Mouse (Mus musculus): ENCODE measurements around the gene Slc2a8. TPM values are rescaled to one million over a fixed set of nuclear protein-coding genes. Genes with fewer than 3 reads are reported as not detected.

Slc2a8 gene
- polyA plus RNA-seq, 1 experiment = 48.4 TPM

GRCm38 (mm10) chr2:32965511-32966183 lies 16.2 kb downstream of the Slc2a8 start:
- TF ChIP-seq CTCF (IDR thresholded peaks at IDR 0.05; ENCODE audit: insufficient read depth, low read length) (no peak), POLR2A (IDR thresholded peaks at IDR 0.05; ENCODE audit: borderline replicate concordance, extremely low read depth, low read depth, low read length) (no peak)
- DNase-seq = no peak
- WGBS = 22% methylated on average over 7 of the region's 7 CpGs
- Histone ChIP-seq H3K4me1 (ENCODE audit: control insufficient read depth, insufficient read depth, low read length) (peaks cover 5% of the 10 kb centered on the region), H3K4me3 (replicated peaks; ENCODE audit: extremely low read depth, low read depth, low read length) (no peak overlapping the region)

- H3K4me1 ChIP-seq (ENCODE audit: control insufficient read depth, insufficient read depth, low read length) = peaks cover 5% of the 10 kb centered on the region
- H3K4me3 ChIP-seq (replicated peaks; ENCODE audit: extremely low read depth, low read depth, low read length) = no peak overlapping the region
- no peak for DNase-seq
- 49% methylated on average over 10 of the region's 10 CpGs for WGBS
- no peak for TF ChIP-seq CTCF (IDR thresholded peaks at IDR 0.05; ENCODE audit: insufficient read depth, low read length)
- TF ChIP-seq POLR2A (IDR thresholded peaks at IDR 0.05; ENCODE audit: borderline replicate concordance, extremely low read depth, low read depth, low read length) = no peak
Measured at GRCm38 (mm10) chr2:32964659-32965457, 17.0 kb downstream of the Slc2a8 start.

GRCm38 (mm10) chr2:32963981-32964380 lies 17.9 kb downstream of the Slc2a8 start:
- no peak overlapping the region for H3K4me3 ChIP-seq (replicated peaks; ENCODE audit: extremely low read depth, low read depth, low read length)
- peaks cover 5% of the 10 kb centered on the region for H3K4me1 ChIP-seq (ENCODE audit: control insufficient read depth, insufficient read depth, low read length)

GRCm38 (mm10) chr2:32963544-32963943 lies 18.3 kb downstream of the Slc2a8 start:
- TF ChIP-seq CTCF (IDR thresholded peaks at IDR 0.05; ENCODE audit: insufficient read depth, low read length) = no peak
- TF ChIP-seq POLR2A (IDR thresholded peaks at IDR 0.05; ENCODE audit: borderline replicate concordance, extremely low read depth, low read depth, low read length) = no peak
- no peak for DNase-seq
- Histone ChIP-seq H3K4me1 (ENCODE audit: control insufficient read depth, insufficient read depth, low read length) (peaks cover 5% of the 10 kb centered on the region), H3K4me3 (replicated peaks; ENCODE audit: extremely low read depth, low read depth, low read length) (no peak overlapping the region)
- 62% methylated on average over 4 of the region's 4 CpGs for WGBS

More at GRCm38 (mm10) chr2:32963981-32964380, 17.9 kb downstream of the Slc2a8 start:
- no peak for TF ChIP-seq POLR2A (IDR thresholded peaks at IDR 0.05; ENCODE audit: borderline replicate concordance, extremely low read depth, low read depth, low read length)
- TF ChIP-seq CTCF (IDR thresholded peaks at IDR 0.05; ENCODE audit: insufficient read depth, low read length) = no peak
- DNase-seq = no peak
- 85% methylated on average over 1 of the region's 1 CpGs for WGBS

- TF ChIP-seq CTCF (IDR thresholded peaks at IDR 0.05; ENCODE audit: insufficient read depth, low read length) (no peak), POLR2A (IDR thresholded peaks at IDR 0.05; ENCODE audit: borderline replicate concordance, extremely low read depth, low read depth, low read length) (no peak)
- no peak overlapping the region for H3K4me3 ChIP-seq (replicated peaks; ENCODE audit: extremely low read depth, low read depth, low read length)
- DNase-seq = no peak
- WGBS = 21% methylated on average over 9 of the region's 9 CpGs
- H3K4me1 ChIP-seq (ENCODE audit: control insufficient read depth, insufficient read depth, low read length) = peaks cover 5% of the 10 kb centered on the region
Measured at GRCm38 (mm10) chr2:32962875-32963220, 19.0 kb downstream of the Slc2a8 start.

GRCm38 (mm10) chr2:32962062-32962874 lies 19.6 kb downstream of the Slc2a8 start:
- no peak for DNase-seq
- WGBS = 5% methylated on average over 33 of the region's 33 CpGs
- Histone ChIP-seq H3K4me1 (ENCODE audit: control insufficient read depth, insufficient read depth, low read length) (peaks cover 3% of the 10 kb centered on the region), H3K4me3 (replicated peaks; ENCODE audit: extremely low read depth, low read depth, low read length) (peak overlapping the region; percentile 99)
- TF ChIP-seq POLR2A (IDR thresholded peaks at IDR 0.05; ENCODE audit: borderline replicate concordance, extremely low read depth, low read depth, low read length) = no peak
- no peak for TF ChIP-seq CTCF (IDR thresholded peaks at IDR 0.05; ENCODE audit: insufficient read depth, low read length)

- Histone ChIP-seq H3K4me3 (replicated peaks; ENCODE audit: extremely low read depth, low read depth, low read length) (peak within 1 kb of the TSS; percentile 99), H3K4me1 (ENCODE audit: control insufficient read depth, insufficient read depth, low read length) (peaks cover 3% of the 10 kb centered on the region)
- no peak for TF ChIP-seq CTCF (IDR thresholded peaks at IDR 0.05; ENCODE audit: insufficient read depth, low read length)
- TF ChIP-seq POLR2A (IDR thresholded peaks at IDR 0.05; ENCODE audit: borderline replicate concordance, extremely low read depth, low read depth, low read length) = peak; percentile 87
- WGBS = 2% methylated on average over 55 of the region's 55 CpGs
- DNase-seq = peak; percentile 96
Measured at GRCm38 (mm10) chr2:32961192-32961995, 20.5 kb downstream of the Slc2a8 start, which contains the start of the genes Rpl12 and Lrsam1. Rpl12 (plus strand) TSS chr2:32961559. Lrsam1 (minus strand) TSS chr2:32961614.

GRCm38 (mm10) chr2:32960273-32960672 lies 21.6 kb downstream of the Slc2a8 start:
- Histone ChIP-seq H3K4me1 (ENCODE audit: control insufficient read depth, insufficient read depth, low read length) (peaks cover 3% of the 10 kb centered on the region; the same call in 1 of the 2 replicates), H3K4me3 (replicated peaks; ENCODE audit: extremely low read depth, low read depth, low read length) (no peak overlapping the region)
- DNase-seq = no peak
- no peak for TF ChIP-seq POLR2A (IDR thresholded peaks at IDR 0.05; ENCODE audit: borderline replicate concordance, extremely low read depth, low read depth, low read length)
- TF ChIP-seq CTCF (IDR thresholded peaks at IDR 0.05; ENCODE audit: insufficient read depth, low read length) = no peak
- 80% methylated on average over 4 of the region's 4 CpGs for WGBS
